Mouse (Mus musculus): ENCODE results near the gene Lnx2. TPM values are rescaled to one million over a fixed set of nuclear protein-coding genes. Genes with fewer than 3 reads are reported as not detected.

Lnx2 gene
- polyA plus RNA-seq, 1 experiment = 3.7 TPM

DNA sequence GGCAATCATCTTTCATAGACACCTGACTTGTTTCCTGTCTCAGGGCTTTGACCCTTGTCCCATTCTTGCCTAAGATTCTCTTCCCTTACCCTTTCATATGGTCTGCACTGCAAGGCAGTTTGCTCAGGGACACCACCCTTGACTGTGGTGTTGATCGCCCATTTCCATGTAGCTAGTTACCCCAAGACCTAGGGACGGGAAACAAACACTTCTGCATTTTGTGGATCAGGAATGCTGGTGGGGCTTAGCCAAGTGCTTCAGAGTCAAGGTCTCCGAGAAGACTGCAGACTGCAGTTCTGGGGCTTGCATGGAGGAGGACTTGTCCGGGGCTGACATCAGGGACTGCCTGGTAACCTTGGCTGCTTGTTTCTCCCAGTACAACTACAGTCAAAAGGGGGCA, 10.4 kb upstream of the Lnx2 start:
- Histone ChIP-seq H3K4me3 (ENCODE audit: insufficient read depth, poor library complexity, severe bottlenecking) (no peak overlapping the region), H3ac (ENCODE audit: control insufficient read depth, insufficient read length, low read depth) (no peak overlapping the region), H3K79me2 (ENCODE audit: control insufficient read depth, insufficient read depth) (peaks cover 72% of the 10 kb centered on the region), H3K79me3 (ENCODE audit: low read depth) (peaks cover 38% of the 10 kb centered on the region), H3K36me3 (ENCODE audit: control insufficient read depth, insufficient read depth) (peaks cover 35% of the 10 kb centered on the region), H3K27me3 (ENCODE audit: control insufficient read depth, insufficient read depth, insufficient read length) (no peaks in the 10 kb centered on the region)
- TF ChIP-seq MYOG (IDR thresholded peaks at IDR 0.05; ENCODE audit: control insufficient read depth, extremely low read depth, insufficient read length) = no peak
- TF ChIP-seq MYOD1 (IDR thresholded peaks at IDR 0.05; ENCODE audit: control insufficient read depth, insufficient read length, low read depth) = no peak
- TF ChIP-seq CTCF (IDR thresholded peaks at IDR 0.05; ENCODE audit: control insufficient read depth, insufficient read depth, insufficient read length) = no peak
- TF ChIP-seq FOSL1 (IDR thresholded peaks at IDR 0.05; ENCODE audit: insufficient read depth, low read length, poor library complexity, severe bottlenecking) = no peak
- no peak for TF ChIP-seq MAX (IDR thresholded peaks at IDR 0.05)
- no peak for TF ChIP-seq CEBPB (IDR thresholded peaks at IDR 0.05; ENCODE audit: low read depth)
- TF ChIP-seq USF1 (IDR thresholded peaks at IDR 0.05; ENCODE audit: low read depth) = no peak

- Histone ChIP-seq H3K27me3 (ENCODE audit: control insufficient read depth, insufficient read depth, insufficient read length) (no peaks in the 10 kb centered on the region), H3K4me3 (ENCODE audit: insufficient read depth, poor library complexity, severe bottlenecking) (no peak overlapping the region), H3ac (ENCODE audit: control insufficient read depth, insufficient read length, low read depth) (no peak overlapping the region), H3K79me2 (ENCODE audit: control insufficient read depth, insufficient read depth) (peaks cover 80% of the 10 kb centered on the region), H3K79me3 (ENCODE audit: low read depth) (peaks cover 43% of the 10 kb centered on the region), H3K36me3 (ENCODE audit: control insufficient read depth, insufficient read depth) (peaks cover 38% of the 10 kb centered on the region)
- no peak for TF ChIP-seq FOSL1 (IDR thresholded peaks at IDR 0.05; ENCODE audit: insufficient read depth, low read length, poor library complexity, severe bottlenecking)
- no peak for TF ChIP-seq MAX (IDR thresholded peaks at IDR 0.05)
- no peak for TF ChIP-seq CTCF (IDR thresholded peaks at IDR 0.05; ENCODE audit: control insufficient read depth, insufficient read depth, insufficient read length)
- no peak for TF ChIP-seq CEBPB (IDR thresholded peaks at IDR 0.05; ENCODE audit: low read depth)
- no peak for TF ChIP-seq USF1 (IDR thresholded peaks at IDR 0.05; ENCODE audit: low read depth)
- TF ChIP-seq MYOD1 (IDR thresholded peaks at IDR 0.05; ENCODE audit: control insufficient read depth, insufficient read length, low read depth) = no peak
- no peak for TF ChIP-seq MYOG (IDR thresholded peaks at IDR 0.05; ENCODE audit: control insufficient read depth, extremely low read depth, insufficient read length)
Observed at GRCm38 (mm10) chr5:147085201-147085894, 9.0 kb upstream of the Lnx2 start.

DNA sequence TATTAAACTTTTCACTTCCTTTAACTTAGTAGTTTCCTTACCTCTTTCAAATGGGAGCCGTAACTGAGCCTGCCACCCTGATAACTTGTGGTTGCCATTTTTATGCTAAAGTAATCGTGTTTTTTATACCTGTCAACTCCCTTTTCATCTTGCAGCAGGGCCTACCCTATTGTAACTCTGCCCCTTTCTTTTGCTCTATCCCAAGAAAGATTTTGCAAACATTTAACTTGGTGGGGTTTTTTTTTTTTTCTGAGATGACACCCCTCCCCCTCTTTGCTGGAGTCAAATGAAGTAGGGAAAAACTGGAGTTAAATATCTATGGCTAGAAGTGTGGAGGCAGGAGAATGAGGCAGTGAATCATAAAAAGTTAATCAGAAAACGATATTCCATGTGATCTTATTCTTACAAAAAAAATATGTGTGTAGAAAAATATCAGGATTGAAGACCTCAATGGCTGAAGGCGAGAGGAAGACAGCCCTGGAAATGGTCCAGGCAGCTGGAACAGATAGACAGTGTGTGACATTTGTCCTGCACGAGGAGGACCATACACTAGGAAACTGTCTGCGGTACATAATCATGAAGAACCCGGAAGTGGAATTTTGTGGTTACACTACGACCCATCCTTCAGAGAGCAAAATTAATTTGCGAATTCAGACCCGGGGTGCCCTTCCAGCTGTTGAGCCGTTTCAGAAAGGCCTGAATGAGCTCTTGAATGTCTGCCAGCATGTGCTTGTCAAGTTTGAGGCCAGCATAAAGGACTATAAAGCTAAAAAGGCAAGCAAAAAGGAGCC, 1.9 kb upstream of the Lnx2 start:
- TF ChIP-seq CEBPB (IDR thresholded peaks at IDR 0.05; ENCODE audit: low read depth) (no peak), USF1 (IDR thresholded peaks at IDR 0.05; ENCODE audit: low read depth) (no peak), MAX (IDR thresholded peaks at IDR 0.05) (no peak), MYOD1 (IDR thresholded peaks at IDR 0.05; ENCODE audit: control insufficient read depth, insufficient read length, low read depth) (no peak), FOSL1 (IDR thresholded peaks at IDR 0.05; ENCODE audit: insufficient read depth, low read length, poor library complexity, severe bottlenecking) (no peak), CTCF (IDR thresholded peaks at IDR 0.05; ENCODE audit: control insufficient read depth, insufficient read depth, insufficient read length) (no peak), MYOG (IDR thresholded peaks at IDR 0.05; ENCODE audit: control insufficient read depth, extremely low read depth, insufficient read length) (no peak)
- no peaks in the 10 kb centered on the region for H3K27me3 ChIP-seq (ENCODE audit: control insufficient read depth, insufficient read depth, insufficient read length)
- H3K79me2 ChIP-seq (ENCODE audit: control insufficient read depth, insufficient read depth) = peaks cover 74% of the 10 kb centered on the region
- H3K79me3 ChIP-seq (ENCODE audit: low read depth) = peaks cover 51% of the 10 kb centered on the region
- H3ac ChIP-seq (ENCODE audit: control insufficient read depth, insufficient read length, low read depth) = peak overlapping the region; percentile 49
- H3K36me3 ChIP-seq (ENCODE audit: control insufficient read depth, insufficient read depth) = peaks cover 23% of the 10 kb centered on the region
- peak overlapping the region; percentile 82 for H3K4me3 ChIP-seq (ENCODE audit: insufficient read depth, poor library complexity, severe bottlenecking)

GRCm38 (mm10) chr5:147077305-147078034, 1.1 kb upstream of the Lnx2 start:
- TF ChIP-seq MYOG (IDR thresholded peaks at IDR 0.05; ENCODE audit: control insufficient read depth, extremely low read depth, insufficient read length) = no peak
- TF ChIP-seq FOSL1 (IDR thresholded peaks at IDR 0.05; ENCODE audit: insufficient read depth, low read length, poor library complexity, severe bottlenecking) = no peak
- TF ChIP-seq CTCF (IDR thresholded peaks at IDR 0.05; ENCODE audit: control insufficient read depth, insufficient read depth, insufficient read length) = no peak
- TF ChIP-seq MYOD1 (IDR thresholded peaks at IDR 0.05; ENCODE audit: control insufficient read depth, insufficient read length, low read depth) = no peak
- no peak for TF ChIP-seq USF1 (IDR thresholded peaks at IDR 0.05; ENCODE audit: low read depth)
- TF ChIP-seq CEBPB (IDR thresholded peaks at IDR 0.05; ENCODE audit: low read depth) = no peak
- peaks cover 68% of the 10 kb centered on the region for H3K79me2 ChIP-seq (ENCODE audit: control insufficient read depth, insufficient read depth)
- no peaks in the 10 kb centered on the region for H3K27me3 ChIP-seq (ENCODE audit: control insufficient read depth, insufficient read depth, insufficient read length)
- H3K4me3 ChIP-seq (ENCODE audit: insufficient read depth, poor library complexity, severe bottlenecking) = peak overlapping the region; percentile 82
- peaks cover 46% of the 10 kb centered on the region for H3K79me3 ChIP-seq (ENCODE audit: low read depth)
- H3ac ChIP-seq (ENCODE audit: control insufficient read depth, insufficient read length, low read depth) = peak overlapping the region; percentile 49
- peaks cover 23% of the 10 kb centered on the region for H3K36me3 ChIP-seq (ENCODE audit: control insufficient read depth, insufficient read depth)

DNA sequence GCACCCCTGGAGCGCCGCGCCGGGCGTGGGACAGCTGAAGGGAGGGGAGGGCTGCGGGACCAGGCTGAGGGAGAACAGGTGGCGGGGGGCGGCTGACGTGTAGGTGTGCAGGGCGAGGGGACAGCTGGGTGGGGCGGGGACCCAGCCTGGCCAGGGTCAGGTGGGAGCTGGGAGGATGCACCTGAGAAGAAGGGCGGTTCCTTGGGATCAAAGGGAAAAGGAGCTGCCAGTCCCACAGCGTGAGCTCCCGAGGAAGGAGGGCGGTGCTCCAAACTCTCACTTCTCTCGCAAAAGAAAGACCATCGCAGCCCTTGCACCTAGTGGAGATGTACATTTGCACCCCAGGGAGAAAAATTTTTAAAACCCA, 396 bp upstream of the Lnx2 start, which contains the start of gene Polr1d:
Gene Polr1d (plus strand): TSS at position 252 of the 367 bp plus-strand sequence.
- H3K4me3 ChIP-seq (ENCODE audit: insufficient read depth, poor library complexity, severe bottlenecking) = peak within 1 kb of the TSS; percentile 82
- TF ChIP-seq CTCF (IDR thresholded peaks at IDR 0.05; ENCODE audit: control insufficient read depth, insufficient read depth, insufficient read length) (no peak), MYOD1 (IDR thresholded peaks at IDR 0.05; ENCODE audit: control insufficient read depth, insufficient read length, low read depth) (peak; percentile 2), MYOG (IDR thresholded peaks at IDR 0.05; ENCODE audit: control insufficient read depth, extremely low read depth, insufficient read length) (no peak), MAX (IDR thresholded peaks at IDR 0.05) (no peak), FOSL1 (IDR thresholded peaks at IDR 0.05; ENCODE audit: insufficient read depth, low read length, poor library complexity, severe bottlenecking) (no peak)
- peaks cover 42% of the 10 kb centered on the region for H3K79me3 ChIP-seq (ENCODE audit: low read depth)
- H3ac ChIP-seq (ENCODE audit: control insufficient read depth, insufficient read length, low read depth) = peak within 1 kb of the TSS; percentile 86
- peaks cover 23% of the 10 kb centered on the region for H3K36me3 ChIP-seq (ENCODE audit: control insufficient read depth, insufficient read depth)
- H3K27me3 ChIP-seq (ENCODE audit: control insufficient read depth, insufficient read depth, insufficient read length) = no peaks in the 10 kb centered on the region
- H3K79me2 ChIP-seq (ENCODE audit: control insufficient read depth, insufficient read depth) = peaks cover 67% of the 10 kb centered on the region

Data from C2C12 (cell line).